Mouse (Mus musculus): ENCODE measurements at regions not wholly inside any gene's neighbourhood (a gene's known extent, or its start where the extent isn't known, plus 50 kb on each side); places are given as distances from the start of the nearest gene placed in this dataset.

GRCm38 (mm10) chr7:134541699-134542098, 128.8 kb upstream of the Dock1 start:
- no peak for DNase-seq

- DNase-seq = no peak
These were observed 124.3 kb upstream of the Dock1 start for GRCm38 (mm10) chr7:134546187-134546586.

GRCm38 (mm10) chr7:134549286-134549919, 121.1 kb upstream of the Dock1 start:
- no peak for DNase-seq

- DNase-seq = no peak
These were observed 120.1 kb upstream of the Dock1 start for GRCm38 (mm10) chr7:134550221-134550809.

- DNase-seq = no peak
These were observed 118.4 kb upstream of the Dock1 start for GRCm38 (mm10) chr7:134552051-134552451.

- no peak for DNase-seq
These were observed 114.4 kb upstream of the Dock1 start for GRCm38 (mm10) chr7:134556061-134556460.

- DNase-seq = peak; percentile 13 to 36
These were observed 104.1 kb upstream of the Dock1 start for GRCm38 (mm10) chr7:134566322-134566721.

GRCm38 (mm10) chr7:134569247-134569646, 101.2 kb upstream of the Dock1 start:
- no peak for DNase-seq

- DNase-seq = no peak
These were observed 100.2 kb upstream of the Dock1 start for GRCm38 (mm10) chr7:134570176-134570810.

GRCm38 (mm10) chr7:134581746-134582145, 88.7 kb upstream of the Dock1 start:
- no peak for DNase-seq

GRCm38 (mm10) chr7:134585478-134585877, 85.0 kb upstream of the Dock1 start:
- no peak for DNase-seq

- DNase-seq = no peak
These were observed 83.5 kb upstream of the Dock1 start for GRCm38 (mm10) chr7:134586990-134587389.

GRCm38 (mm10) chr7:134607886-134608285, 62.6 kb upstream of the Dock1 start:
- DNase-seq = no peak

GRCm38 (mm10) chr7:134610159-134610558, 60.3 kb upstream of the Dock1 start:
- no peak for DNase-seq

- no peak for DNase-seq
These were observed 59.1 kb upstream of the Dock1 start for GRCm38 (mm10) chr7:134611371-134611770.

GRCm38 (mm10) chr7:134612175-134612633, 58.2 kb upstream of the Dock1 start:
- no peak for DNase-seq

- DNase-seq = no peak
These were observed 51.1 kb upstream of the Dock1 start for GRCm38 (mm10) chr7:134619220-134619975.

GRCm38 (mm10) chr7:134620006-134620405, 50.4 kb upstream of the Dock1 start:
- no peak for DNase-seq
